Mouse (Mus musculus) gastrocnemius, adult 18-20 months (tissue): ENCODE data around the gene Fam214a. TPM values are rescaled to one million over a fixed set of nuclear protein-coding genes. Genes with fewer than 3 reads are reported as not detected.

Source experiments
- DNase-seq: peaks from one replicate; pipeline ENCODE4 v3.0.0; 2021; ENCODE audit warnings: low spot score
- total RNA-seq, 2 experiments: library from RNA; stranded (reverse); gene quantifications; 2 replicates each; pipeline ENCODE4 v1.2.3; 2021

Gene Fam214a
- total RNA-seq, 2 experiments from 2014 or later: 24.5 to 30.3 TPM

DNA sequence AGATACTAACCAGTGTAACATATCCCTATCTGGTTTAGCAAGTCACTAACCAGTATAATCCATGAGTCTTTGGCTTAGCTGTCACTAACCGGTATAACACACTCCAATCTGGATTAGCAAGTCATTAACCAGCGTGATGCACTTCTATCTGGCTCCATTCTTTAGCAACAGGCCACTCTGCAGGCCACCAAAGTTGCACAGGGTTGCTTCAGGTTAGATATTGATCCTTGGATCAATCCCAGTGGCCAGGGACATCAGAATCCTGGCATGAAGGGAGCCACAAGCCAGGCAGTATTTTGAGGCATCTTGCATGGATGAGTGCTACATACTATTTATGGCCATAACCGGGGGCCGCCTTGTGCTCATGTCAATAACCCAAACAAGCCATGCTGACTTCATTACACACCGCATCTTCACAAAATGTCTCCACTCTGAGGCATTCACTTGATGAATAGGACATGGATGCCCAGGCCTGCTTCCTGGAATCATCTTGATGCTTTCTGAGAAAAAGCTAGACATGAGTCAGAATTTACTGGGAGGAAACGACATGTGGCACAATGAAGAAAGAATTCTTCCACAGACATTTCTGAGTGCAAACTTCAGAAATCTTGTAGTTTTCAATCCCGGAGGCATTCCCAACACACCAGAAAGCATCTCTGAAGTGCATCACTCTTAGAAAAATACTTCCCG, 5.8 kb upstream of the Fam214a start:
- DNase-seq: no peak

DNA sequence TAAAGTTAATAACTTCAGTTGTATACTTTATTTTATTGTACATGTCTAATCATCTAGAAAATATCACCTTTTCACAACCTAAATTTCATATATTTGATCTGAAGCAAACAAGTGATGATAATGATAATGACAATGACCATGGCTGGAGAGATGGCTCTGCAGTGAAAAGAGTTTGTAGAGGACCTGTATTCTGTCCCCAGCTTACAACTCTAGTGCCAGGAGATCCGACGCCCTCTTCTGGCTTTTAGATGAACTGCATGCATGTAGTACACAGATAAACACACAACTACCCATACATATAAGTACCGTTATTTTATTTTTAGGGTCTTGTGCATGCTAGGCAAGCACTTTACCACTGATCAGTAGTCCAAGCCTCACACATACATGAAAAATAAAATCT, 1.2 kb upstream of the Fam214a start:
- DNase-seq: no peak

DNA sequence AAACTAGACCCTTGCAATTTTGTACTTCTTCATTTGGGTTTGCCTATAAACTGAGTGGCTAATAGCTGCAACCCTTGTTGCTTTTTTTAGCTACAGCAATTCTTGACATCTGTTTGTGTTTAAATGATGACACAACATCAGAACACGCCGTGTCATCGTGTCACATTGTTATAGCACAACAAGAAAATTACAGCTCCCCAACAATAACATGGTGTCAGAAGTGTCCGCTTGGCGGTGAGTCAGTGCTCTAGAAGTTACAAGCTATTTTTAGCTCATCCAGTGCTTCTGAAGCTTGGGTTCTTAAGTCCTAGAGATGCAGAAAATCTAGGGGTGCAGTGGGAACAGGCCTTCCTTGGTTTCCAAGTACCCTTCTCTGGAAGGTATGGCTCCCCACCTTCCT, 578 bp upstream of the Fam214a start:
- peak; percentile 25 for DNase-seq

DNA sequence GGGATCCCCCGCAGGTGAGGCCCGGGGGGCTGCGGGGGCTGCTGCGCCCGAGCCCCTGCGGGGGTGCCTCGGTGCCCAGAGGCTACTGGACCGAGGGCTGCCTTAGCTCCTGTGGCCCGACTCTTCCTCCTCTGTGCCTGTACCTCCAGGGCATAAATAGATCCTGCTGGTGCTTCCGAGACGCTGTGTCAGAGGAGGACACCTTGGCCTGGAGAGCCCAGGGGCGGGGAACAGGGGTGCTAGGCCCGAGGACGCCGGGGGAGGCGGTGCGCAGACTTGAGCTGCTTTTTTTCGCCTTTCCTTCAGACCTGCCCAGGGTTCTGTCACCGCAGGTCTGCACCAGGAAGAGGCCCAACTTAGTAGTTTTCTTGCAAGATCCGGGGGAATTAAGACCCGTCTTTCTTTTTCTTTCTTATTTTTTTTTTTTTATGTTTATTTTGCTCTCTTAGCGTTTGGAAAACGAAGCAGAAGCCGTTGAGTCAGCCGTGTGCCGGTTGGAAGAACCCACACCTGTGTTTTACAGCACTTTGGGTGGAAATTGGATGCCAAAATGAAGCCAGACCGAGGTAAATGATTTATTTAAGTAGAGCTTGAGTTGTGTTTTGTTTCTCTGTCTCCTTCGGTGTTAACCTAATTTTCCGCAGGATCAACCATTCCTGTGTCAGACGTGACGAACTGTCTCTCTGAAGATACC, 728 bp downstream of the Fam214a start:
- peak; percentile 85 for DNase-seq

DNA sequence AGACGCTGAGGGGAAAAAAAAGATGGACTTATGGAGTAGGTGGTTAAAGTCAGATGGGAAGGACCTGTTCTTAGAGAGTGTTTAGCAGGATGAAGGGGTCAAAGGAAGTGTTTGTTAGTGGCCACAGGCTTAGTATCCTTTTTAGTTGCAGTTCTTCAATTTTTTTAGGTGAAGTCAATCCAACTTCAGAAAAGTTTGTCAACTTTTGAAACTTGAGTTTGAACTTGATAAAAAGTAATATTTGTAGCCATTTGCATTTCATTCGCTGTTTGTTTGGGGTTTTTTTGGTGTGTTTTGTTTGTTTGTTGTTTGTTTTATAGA, 1.2 kb downstream of the Fam214a start:
- no peak for DNase-seq

DNA sequence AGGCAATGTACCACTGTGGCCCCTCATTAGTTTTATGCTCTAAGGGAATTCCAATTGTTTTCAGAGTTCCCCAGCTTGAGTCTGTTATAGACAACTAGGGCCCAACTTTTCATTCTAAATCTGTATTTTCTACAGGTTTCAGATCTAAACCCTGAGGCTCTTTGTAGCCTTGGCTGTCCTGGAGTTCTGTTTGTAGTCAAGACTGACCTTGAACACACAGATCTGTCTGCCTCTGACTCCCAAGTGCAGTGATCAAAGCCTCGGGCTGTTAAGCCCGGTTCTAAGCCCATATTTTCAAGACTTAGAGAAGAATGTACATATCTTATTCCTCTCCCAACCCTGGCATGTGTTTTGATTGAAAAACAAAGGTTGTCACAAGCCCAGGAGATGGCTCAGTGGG, 1.7 kb downstream of the Fam214a start:
- no peak for DNase-seq

DNA sequence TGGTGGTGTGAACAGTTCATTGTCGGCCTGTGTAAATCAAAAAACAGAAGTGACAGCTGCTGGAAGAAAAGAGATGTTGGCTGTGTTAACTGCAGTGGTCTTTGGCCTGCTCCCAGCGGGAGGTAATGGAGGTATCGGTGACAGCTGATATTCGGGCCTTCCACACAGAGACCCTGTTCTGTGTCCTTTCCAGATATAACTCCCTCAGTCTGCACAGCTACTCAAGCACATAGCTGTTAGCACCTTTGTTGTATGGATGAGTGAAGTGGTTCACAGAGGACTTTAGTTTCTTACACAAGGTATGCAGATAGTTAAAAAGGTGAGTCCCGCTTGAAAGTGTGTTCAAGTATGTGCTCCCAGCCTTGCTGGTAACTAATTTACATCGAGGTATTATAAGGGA, 7.9 kb downstream of the Fam214a start:
- no peak for DNase-seq

DNA sequence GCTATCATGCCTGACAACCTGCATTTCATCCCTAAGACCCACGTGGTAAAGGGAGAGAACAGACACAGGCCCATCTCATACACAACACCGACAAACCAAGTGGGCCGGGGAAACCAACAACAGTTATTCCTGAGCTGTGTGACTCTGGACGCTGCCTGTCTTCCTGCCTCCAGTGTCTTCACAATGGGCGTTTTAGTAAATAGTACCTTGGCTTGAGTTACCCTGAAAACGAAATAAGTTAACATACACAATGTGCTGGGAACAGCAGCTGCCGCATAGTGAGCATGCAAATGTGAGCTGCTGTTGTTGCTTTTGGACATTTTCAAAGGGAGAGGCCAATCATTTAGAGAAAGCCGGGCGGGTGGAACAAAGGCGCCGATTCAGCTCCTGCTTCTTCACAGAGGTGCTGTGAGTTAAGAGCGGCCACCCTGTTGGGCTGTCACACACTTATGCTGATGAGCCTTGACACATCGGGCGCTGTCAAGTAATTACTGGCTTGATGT, 8.4 kb downstream of the Fam214a start:
- DNase-seq: no peak

DNA sequence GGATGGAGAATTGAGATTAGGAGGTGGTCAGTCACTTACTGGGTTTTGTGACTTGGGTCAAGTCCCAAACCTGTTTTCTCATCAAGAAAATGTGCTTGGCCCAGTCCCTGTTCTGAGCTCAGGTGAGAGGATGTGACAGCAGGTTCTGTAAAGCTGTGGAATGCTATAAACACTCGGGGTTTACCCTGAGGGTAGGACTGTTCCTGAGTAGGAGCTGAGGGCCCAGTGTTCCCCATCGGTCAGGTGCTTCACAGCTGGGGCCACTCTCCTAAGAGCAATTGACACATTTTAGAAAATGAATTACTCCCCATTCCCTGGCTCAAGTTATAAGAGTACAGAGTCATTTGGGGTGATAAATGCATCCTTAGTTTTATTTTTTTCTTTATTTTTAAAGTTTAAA, 11.3 kb downstream of the Fam214a start:
- DNase-seq: no peak

DNA sequence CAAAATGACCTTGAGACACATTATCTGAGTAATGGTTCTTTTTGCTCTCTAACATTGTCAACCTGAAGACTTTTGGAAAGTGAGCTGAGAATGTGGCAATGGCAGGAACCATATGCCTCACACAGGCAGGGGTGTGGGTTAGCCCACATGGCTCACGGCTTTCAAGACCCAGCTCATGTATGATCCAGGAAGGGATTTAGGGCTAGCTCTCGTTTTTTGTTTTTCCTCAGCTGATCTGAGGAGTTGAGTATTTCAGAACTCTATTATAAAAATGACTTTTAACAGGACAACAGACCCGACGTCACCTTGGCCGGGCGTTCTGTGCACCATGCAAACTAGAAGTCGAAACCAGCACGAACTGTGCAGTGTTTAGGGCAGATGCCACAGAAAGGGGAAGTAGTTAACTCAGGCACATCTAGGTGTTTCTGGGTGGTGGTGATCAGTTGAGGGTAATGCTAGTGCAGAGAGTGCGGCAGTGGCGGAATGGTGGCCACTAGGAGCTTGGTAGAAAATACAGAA, 12.2 kb downstream of the Fam214a start:
- no peak for DNase-seq

DNA sequence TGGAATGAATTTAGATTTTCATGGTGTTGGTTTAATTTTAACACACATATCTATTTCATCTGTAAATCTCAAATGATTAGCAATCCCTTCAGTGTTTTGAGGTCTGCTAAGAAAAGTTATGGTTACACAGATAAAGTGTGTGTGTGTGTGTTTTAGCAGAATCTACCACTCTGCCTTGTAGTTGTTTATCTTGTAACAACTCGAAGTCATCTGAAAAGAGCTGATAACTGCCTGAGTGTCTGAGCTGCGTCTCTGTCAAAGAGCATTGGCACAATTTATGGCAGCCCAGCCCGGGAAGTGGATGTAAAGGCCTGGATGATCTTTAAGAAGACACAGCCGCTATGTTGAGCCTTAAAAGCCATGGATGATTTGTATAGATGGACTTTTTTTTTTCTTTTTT, 13.5 kb downstream of the Fam214a start:
- DNase-seq: no peak

DNA sequence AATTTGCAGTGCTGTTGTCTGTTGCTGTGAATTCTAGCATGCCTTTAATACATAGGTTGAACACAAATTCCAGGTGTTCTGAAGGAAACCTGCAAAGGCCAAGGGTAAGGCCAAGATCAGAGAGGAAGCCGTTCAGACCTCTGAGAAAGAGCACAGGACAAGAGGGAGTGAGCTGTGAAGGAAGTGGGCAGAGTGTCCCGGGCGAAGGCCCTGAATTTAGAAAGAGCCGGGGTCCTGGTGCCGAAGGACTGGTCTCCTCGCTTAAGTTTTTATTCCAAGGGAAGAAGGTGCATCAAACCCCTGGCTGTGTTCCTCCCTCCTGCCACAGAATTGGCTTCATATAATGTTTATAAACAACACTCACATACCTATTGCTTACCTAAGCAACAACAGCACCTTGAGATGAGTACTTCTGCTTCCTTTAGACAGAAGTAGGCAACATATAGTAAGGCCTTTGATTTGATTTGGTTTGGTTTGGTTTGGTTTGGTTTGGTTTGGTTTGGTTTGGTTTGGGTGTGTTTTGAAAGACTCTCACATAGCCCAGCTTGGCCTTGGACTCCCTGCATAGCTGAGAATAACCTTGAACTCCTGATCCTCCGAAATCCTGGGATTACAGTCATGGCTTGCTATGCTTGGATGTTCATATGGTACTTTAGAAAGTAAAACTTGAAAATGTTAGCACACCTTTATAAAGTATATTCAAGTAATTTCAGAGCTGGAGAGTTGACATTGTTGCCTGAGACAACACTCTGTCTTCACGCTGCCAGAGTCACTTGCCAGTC, 16.2 kb downstream of the Fam214a start:
- no peak for DNase-seq

DNA sequence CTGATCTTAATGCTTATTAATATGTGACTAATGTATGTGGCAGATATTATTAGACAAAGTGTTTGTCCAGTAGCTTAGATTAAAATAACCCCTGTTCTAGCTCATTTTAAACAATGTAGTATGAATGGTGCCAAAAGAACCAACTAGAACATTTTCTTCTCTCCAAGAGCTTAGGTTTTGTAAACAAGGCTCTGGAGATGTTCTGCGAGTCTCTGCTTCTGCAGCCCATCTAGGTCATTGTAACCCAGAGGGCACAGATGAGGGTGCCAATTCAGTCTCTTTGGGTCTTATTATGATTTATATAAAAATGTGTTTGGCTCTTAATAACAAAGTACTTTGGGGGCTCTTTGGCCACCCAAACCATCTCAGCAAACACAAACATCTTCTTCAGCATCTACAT, 17.9 kb downstream of the Fam214a start:
- no peak for DNase-seq

DNA sequence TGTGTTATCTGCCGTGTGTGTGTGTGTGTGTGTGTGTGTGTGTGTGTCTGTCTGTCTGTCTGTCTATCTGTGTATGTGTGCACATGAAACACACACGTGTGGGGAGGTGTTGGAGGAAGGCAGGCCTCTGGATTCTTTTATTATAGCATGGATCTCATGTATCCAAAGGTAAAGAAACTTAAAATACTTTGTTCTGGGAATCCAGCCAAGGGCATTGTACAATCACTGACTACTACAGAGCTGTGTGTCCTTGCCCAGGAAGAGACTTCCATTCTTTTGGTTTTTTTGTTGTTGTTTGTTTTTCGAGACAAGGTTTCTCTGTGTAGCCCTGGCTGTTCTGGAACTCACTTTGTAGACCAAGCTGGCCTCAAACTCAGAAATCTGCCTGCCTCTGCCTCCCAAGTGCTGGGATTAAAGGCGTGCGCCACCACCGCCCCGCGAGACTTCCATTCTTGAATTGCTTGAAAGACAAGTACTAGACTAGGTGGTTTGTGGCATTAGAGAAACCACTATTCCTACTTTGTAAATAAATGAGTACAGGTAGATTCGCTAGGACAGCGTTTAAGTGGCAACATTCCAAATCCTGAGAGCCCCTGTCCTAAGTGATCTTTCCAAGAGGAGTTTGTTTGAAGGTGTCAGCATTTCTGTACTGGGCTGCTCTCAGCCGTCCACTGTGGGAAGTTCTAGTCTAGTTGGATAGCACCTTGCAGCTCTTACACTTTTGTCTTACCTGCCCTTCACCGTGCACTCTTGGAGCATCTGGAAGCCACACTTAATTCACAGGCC, 18.7 kb downstream of the Fam214a start:
- DNase-seq: no peak

DNA sequence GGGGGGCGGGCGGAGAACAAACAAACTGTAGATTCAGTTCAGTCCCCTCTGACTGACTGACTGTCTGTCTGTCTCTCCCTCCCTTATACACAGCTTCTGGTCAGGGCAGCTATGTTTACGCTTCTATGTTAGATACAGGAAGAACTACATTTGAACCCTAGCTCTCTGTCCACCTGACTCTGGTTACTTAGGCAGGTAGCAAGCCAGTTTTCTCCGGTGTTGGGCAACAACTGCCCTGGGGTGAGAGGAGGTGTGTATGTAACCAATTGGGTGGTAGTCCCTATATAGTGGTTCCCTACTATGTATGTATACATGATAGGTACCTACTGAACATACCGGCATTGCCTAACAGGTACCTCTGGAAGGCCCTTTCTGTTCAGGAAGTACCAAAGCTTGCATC, 20.1 kb downstream of the Fam214a start:
- no peak for DNase-seq

DNA sequence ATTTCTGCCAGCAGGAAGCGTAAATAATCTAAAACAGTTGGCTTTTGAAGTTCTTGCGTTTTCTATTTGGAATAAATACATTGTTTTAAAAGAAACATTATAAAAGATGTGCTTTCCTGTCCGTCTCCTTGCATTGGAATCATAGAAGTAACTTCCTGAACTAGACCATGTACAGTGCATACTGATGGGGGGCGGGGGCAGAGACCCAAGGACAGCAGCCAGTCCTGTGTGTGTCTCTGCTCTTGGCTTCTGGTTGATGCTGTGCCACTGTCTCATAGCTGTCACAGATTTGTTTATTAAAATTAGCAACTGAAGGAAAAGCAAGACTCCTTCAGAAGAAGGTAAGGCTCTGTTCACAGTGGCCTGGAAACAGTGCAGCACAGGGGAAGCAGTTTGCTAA, 20.5 kb downstream of the Fam214a start:
- no peak for DNase-seq

DNA sequence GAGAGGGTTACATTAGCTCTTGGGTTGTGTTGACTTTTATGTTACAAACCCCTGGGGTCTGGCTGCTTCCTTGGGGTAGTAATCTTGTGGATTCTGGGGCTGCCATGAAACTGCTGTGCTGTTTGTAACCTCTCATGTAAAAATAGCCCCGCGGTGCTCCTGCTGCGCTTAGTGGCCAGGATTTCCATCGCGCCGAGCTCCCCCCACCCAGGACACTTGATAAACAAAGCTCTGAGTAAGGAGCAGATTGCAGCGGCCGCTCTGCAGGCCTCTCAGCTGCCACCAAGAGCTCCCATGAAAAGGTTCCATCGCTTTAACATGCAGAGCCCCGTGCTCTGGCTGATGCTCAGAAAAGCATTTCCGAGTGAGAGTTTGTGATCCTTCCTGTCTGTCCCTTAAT, 22.1 kb downstream of the Fam214a start:
- DNase-seq: peak; percentile 37

DNA sequence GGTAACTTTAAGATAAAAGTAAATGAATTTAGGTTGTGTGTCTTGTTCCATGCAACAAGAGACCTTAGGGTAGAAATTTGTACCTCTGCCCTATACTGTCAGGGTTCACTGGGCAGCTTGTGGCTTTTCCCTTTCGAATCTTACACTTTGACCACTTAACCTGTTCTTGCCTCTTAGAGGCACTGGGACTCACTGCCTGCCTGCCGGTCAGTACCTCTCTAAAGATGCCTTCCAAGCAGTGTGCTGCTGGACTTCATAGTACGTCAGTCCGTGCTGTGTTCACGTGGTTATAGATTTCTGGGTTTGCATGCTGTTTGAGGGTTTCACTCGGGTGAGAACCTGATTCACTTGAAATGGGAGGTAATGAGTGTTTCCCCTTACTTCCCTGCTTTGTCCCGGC, 22.7 kb downstream of the Fam214a start:
- DNase-seq: no peak

DNA sequence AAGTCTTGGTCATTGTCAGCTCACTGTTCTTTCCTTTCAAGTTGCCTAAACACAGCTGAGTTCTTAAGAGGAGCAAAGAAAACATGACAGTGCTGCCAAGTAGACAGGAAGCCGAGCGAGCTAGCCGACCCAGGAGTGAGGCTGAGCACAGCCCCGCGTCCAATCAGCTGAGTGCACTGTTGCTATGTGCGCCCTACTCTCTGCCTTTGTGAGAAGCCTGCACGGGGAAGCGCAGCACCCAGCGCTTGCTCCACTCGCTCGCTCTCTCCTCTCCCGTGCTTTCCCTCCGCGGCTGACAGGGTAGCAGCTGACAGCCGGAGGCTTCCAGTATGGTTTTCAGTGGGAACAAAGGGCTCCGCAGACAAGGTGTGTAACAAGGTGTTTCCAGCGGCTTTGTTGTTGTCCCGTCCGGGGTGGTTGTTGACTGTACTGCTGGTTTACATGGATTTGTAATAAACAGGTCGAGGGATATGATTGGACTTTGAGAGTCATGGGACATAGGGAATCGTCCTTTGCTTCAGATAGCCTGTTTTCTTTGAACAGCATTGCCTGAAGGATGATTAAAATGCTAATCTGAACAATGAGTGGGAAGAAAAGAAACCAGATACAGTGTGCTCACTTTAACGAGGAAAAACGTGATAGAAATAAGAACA, 23.4 kb downstream of the Fam214a start:
- DNase-seq: peak; percentile 91

DNA sequence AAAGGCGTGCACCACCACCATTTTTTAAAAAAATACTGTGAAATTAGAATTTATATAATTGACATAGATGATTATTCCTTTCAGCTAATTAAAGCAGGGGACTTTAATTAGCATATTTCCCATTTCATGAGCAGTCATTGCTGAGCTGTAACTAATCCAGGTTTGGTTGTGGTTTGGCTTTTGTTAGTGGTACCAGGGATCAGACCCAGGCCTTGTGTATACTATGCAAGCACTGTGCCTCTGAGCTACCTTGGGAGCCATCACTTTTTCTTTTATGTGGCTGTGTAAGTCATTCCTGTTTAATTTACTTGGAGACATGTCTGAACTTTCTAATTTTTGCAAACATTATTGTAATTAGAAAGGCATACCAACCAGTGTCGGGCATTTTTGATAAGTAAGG, 24.6 kb downstream of the Fam214a start:
- DNase-seq: no peak

DNA sequence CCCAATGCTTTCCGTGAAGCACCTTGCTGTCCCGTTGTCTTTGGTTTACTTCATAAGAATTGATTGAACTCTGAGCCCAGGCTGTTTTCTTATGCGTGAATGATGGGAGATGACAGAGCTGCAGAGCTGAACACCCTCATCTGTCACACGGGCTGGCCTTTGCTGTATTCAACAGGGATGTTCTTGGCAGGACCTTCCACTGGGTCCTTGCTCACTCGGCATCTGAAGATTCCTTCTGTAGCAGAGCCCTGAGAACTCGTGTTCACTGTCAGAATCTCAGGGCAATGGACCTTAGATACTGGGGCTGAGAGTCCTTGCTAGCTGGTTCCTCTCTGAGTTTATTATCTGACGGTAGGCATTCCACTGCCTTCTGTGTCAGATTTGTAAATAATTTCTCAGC, 25.3 kb downstream of the Fam214a start:
- no peak for DNase-seq
